Mouse (Mus musculus): ENCODE results near the gene Ajm1.

DNA sequence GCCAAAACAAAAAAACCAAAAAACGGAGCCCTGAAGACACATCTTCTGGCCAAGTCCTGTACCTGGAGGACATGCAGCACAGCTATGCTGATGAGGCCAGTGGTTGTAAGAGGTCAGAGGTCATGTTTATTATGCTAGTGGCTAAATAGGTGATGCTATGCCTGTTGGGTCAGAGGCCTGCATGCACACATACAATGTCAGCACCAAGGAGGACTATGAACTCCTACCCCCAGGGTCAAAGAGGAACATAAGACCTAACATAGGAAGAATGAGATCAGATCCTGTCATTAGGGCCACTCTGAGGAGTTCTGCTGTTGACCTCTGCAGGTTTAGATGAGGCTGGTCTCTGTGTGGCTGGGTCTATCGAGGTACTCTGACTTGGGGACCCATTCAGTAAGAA lies 18.5 kb upstream of the Ajm1 start:
- TF ChIP-seq CTCF (IDR thresholded peaks at IDR 0.05; ENCODE audit: control insufficient read depth, insufficient read depth, insufficient replicate concordance, low read depth, low read length) (no peak), POLR2A (IDR thresholded peaks at IDR 0.05; ENCODE audit: control insufficient read depth, low read depth, low read length) (no peak)

Measured in testis, adult 2 months (tissue).